Mouse (Mus musculus): ENCODE results near the gene Srgap3.
A peak's percentile ranks its signal among the peaks of the same experiment; 100 is the strongest.

The Srgap3 gene

DNA sequence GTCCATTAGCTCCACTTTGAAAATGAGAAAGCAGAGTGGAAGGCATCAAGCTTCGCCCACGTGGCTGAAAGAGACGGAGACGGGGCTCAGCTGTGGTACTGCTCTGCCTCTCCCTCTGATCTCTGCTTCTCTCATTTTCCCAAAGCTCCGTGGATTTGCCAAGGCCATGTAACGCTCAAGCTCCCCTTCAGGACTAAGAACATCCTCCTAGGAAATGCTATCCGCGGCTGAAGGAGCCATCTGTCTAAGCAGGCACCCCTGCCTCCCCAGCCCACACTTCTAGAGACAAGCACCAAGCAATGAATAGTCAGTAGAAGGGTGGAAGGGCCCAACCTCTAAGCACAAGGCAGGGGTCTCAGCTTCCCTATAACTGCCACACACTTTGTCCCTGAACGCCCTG lies 138.3 kb downstream of the Srgap3 start:
- DNase-seq = no peak

DNA sequence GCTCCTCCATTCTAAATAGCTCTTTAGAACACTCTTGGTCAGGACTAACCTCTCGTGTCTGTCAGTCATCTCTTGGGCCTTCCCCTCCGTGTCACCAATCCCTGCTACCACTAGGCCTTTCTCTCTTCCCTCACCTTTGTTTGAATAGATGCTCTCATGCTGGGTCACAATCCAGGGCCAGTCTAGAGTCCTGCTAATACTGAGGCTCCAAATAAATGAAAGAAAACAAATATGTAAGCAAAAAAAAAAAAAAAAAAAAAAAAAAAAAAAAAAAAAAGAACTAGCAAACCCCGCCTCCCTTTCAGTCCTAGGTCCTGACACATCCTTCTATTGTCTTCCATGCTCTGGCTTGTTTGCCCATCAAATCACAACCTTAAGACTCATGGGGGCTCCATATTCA lies 145.1 kb downstream of the Srgap3 start:
- DNase-seq = no peak

DNA sequence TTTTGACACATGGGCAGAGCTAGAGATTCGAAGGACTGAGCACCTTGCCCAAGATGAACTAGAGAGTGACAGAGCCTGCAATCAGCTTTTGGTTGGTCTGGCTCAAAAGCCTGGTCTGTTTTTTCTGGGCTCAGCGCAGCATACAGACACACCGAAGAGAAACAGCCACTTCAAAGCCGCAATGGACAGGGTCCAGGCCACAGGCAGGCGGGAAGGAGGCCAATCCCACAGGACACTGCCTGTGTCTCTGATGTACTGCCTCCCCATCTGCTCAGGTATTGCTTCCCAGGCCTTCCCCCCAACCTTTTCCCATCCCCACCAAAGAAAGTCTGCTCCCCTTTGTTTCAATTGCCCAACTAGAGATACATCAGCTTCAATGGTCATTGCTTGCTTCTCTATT lies 148.7 kb downstream of the Srgap3 start:
- peak; percentile 97 for DNase-seq

DNA sequence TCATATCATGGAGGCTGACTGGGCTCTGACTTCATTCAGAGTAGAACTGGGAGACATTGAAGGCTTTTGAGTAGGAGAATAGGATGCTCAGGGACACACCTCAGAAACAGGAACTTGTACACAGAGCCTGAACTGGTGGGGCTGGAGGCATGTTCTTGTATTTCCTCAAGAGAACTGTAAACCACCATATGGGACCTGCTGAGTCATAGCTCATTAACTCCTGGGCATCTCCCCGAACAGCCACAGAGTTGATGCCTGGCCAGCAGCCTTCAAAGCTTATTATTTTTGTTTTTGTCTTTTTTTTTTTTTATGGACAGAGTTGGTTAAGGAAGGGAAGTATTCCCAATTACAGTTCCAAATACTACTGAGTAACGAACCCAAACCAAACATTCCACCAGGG lies 150.5 kb downstream of the Srgap3 start:
- DNase-seq = peak; percentile 81

DNA sequence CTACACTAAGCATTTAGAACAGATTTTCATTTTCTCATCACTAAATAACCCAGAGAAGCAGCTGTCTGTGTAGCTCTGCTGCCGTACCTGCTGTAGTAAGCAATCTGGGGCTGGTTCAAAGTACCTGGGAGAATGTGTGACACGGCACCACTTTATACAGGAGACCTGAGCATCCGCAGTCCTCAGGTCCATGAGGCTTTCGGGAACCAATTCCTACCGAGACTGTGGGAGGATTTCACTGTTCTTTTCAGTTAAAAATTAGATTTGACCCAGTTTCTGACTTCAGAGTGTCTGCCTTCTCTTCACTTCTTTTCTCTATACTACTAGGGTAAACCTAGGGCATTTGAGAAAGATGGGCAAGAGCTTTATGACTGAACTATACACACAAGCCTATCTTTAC lies 153.2 kb downstream of the Srgap3 start:
- DNase-seq = no peak

DNA sequence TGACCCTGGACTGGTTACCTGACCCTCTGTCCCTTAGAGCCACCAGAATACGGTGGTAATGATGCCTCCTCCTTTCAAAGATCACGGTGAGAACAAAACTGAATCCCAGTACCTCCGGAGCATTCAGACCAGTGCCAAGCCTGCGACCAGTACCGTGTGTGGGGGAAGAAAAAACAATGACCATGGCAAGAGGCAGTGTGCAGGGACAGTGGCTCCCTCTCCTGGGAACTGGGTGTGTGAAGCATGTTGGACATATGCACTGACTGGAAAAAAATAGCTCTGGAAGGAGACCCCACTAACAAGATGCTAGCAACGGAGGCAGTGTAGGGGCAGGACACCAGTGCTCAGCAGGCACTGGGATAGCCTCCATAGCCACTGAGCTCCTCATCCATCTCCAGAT lies 157.2 kb downstream of the Srgap3 start:
- DNase-seq = peak; percentile 58

DNA sequence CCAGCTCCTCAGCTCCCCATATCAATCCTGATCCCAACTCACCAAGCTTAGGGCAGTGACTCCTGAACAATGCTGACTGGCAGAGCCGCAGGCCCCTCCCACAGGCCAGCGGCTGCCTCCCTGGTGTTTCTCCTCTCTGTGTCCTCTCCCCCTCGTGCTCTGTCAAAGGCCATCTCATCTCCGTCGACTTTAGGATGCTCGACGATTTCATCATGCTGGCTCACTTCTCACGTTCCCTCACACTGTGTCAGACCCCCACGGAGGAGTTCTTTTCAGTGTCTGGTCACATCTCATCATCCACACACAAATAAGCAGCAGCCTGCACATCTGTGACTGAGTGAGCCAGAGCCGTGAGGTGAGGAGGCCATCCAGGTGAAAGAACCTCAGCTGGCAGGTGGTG lies 158.4 kb downstream of the Srgap3 start:
- no peak for DNase-seq

DNA sequence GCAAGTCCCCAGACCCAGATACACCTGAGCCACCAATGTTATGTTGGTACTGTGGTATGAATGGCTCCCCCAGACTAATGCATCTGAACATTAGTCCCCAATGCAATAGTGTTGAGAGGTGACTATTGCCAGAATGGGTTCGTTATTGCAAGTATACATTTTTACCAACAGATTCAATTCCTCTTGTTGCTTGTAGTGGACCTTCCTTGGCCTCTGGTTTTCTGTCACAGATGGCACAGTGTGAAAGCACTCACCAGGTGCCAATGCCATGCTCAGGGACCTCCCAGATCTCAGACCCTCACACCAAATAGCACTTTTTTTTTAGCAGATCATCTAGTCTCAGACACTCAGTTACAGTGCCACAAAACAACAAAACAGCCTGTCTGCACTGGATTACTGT lies 158.9 kb downstream of the Srgap3 start:
- DNase-seq = no peak

DNA sequence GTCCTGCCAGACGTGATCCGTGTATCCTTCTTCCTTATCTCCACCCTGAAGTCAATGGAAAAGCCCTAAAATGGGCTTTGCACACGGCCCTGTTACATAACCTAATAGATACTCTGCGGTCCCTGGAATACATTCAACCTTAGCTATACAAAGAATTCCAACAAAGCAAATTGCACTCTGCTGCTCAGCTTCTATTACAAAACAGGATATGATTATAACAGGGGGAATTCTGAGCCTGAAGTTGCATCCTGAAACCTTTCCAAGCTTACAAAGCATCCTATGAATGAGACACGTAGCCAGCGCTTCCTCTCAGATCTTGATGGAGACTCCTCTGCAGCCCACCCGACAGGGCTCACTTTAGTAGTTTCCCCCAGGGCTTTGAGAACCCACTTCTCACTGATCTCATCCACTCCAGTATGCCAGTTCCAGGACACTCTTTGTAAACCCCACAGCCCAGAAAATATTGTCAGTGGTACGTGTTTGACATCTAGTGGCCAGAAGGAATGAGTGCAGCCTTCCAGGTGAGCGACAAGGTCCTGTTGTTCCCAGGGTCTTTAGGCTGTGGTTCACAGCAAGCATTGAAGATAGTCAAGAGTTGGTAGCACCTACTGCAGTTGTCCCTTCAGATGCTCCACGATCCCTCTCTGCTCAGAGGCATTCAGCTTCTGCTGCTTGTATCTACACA lies 165.5 kb downstream of the Srgap3 start:
- no peak for DNase-seq

DNA sequence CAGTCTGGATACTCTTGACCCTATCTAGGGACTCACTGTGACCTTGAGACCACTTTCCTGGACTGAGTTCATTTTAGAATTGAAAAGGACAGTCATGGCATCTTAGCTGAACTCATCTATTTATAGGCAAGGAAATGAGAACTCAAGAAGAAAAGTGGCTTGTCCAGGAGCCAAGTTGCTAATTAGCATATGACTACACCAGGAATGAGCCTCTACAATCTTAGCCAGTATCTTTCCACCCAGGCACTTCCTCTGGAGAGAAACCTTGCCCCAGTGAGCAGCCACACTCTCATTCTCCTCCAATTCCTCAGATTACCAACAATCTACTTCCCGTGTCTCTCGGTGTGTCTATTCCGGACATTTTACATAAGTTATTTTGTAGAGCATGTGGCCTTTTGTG lies 168.9 kb downstream of the Srgap3 start:
- no peak for DNase-seq

DNA sequence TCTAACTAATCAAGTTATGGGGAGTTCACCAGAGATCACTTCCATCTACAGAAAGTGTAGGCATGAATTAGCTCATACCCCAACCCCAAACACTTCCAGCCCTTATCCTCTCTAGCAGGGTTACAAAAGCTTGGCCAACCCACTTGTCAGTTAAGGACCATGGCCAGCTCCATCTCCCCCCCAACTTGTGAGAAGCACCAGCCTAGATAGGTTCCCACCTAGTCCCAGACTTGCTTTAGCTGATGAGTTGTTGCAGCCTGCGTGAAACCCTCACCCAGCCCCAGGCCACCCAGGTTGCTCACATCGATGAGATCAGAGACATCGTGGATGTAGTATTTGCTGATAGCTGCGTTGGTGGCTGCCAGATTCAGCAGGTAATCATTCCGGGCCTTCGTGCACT lies 170.3 kb downstream of the Srgap3 start:
- no peak for DNase-seq

DNA sequence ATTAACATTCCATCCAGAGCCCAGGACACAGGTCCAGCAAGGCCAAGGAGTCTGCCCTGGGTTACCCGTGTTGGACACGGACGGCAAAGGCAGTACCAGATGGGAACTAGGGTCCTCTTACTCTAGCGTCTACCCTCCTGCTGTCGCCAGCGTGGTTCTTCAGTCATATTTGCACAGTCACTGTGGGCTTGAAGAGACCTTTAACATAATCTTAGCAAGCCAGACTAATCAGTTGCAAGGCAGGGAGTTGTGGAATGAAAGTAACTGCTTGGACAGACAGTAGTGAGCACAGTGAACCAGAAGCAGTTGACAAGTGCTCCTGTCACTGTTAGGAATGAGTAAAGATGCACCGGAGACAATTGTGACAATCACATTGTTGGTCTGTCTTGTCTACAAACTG lies 173.3 kb downstream of the Srgap3 start:
- DNase-seq = no peak

DNA sequence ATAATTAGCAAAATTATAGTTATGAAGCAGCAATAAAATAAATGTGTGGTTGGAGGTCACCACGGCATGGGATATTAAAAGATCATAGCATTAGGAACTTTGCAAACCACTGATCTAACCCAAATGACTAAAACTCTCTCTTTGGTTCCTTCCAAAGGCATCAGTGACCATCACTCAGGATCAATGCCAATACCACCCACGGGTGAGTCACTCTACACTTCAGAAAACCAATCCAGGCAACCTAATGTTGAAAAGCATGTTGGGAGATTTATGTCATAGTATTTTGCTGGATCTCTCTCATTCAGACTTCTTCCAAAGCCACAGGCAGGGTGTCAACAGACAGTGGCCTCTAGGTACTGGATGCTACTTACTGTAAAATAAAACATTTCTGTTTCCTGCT lies 176.1 kb downstream of the Srgap3 start:
- DNase-seq = no peak

DNA sequence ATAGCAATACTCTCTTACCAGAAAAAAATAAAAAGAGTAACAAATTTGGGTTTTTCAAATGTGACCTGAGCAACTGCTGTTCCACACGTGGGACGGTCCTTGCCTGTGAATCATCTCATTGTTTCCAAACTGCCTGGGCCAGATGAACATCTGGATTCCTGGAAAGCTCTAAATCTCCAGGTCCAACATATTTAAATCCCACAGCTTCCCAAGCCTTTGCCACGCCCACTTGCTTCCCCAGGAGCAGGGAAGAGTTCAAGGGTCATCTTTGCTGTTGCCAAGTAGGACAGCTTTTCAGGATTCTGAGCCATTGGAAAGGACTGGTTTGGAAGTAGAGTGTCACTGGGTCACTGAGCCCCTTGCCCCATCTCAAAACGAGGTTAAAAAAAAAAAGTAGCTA lies 188.5 kb downstream of the Srgap3 start:
- DNase-seq = no peak

DNA sequence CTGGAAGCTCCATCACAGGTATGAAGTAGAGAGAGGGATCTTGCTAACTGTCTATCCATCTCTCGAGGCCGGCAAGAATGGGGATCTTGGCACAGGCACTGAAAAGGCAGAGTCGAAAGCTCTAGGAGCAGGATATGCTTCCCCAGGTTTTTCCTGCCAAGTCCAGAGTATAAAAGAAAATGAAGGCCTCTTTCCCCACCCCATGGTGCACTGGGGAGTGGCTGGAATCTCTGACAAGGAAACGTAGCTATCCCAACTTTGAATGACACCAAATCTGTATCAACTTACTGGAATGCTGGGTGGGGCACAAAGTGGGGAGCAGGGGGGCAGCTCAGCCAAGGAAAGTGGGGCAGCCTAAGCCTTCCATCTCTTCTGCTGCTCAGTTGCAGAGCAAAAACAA lies 190.2 kb downstream of the Srgap3 start:
- DNase-seq = no peak

DNA sequence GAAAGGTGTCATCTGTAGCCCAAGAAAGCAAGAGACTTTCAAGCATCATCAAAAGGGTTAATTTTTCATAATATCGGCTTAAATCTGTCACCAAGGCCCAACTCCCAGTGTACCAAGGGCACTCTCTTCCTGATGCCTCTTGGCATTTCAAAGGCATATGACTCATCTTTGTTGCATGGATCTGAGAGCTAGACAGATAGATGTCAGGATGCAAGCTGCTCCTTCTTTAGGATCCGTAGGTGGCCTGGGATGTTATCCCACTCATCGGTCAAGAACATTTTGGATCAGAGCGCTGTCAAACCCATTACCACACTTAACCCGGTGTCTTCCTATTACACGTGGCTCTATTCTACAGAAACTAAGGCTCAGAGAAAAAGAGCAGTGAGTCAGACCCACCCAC lies 192.1 kb downstream of the Srgap3 start:
- no peak for DNase-seq

DNA sequence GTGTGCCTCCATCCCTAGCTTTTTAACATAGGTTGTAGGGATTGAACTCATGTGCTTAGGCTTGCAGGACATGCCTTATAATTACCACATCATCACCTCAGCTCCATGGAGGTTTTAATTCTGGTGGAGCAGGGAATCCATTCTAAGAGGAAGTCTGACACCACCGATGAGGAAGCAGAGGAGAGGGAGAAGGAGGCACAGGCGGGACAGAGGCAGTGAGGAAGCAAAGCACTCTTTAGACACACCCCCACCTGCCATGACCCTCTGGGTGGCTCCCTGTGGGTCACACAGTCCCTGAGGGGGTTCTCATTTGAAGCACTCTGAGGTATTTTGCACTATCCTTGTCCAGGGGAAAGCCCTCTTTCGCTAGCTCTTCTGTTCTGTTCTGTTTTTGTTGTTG lies 194.5 kb downstream of the Srgap3 start:
- DNase-seq = no peak

DNA sequence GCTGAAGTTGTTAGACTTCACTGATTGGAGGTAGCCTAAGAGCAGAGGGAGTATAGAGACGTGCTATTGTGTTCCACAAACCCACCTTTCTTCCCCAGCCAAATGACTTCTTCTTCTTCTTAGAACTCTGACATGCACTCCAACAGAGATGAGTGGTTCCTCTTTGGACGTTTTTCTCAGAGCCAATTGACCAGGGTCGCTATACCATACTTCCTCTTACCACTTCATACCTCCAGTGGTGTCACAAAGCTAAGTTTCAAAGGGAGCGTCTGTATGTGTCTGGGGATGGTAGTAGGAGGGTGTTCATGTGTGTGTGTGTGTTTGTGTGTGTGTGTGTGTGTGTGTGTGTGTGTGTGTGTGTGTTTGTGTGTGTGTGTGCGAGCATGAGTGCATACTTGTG lies 195.1 kb downstream of the Srgap3 start:
- no peak for DNase-seq

DNA sequence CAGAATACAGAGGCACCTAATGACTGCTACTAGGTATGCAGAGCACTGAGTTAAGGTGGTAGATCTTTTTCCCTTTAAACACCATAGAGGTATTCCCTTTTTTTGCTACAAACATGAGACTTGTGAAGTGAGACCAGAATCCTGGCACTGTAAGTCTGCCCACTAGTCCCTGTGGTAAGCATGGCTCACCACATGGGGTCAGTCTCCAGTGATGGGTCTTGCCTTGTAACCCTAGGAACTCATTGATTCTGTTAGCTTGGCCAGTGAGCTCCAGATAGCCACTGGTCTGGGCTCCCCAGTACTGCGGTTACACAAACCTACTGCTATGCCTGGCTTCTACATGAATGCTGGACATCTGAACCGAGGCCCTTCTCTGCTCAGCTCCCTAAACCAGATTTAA lies 204.8 kb downstream of the Srgap3 start:
- no peak for DNase-seq

DNA sequence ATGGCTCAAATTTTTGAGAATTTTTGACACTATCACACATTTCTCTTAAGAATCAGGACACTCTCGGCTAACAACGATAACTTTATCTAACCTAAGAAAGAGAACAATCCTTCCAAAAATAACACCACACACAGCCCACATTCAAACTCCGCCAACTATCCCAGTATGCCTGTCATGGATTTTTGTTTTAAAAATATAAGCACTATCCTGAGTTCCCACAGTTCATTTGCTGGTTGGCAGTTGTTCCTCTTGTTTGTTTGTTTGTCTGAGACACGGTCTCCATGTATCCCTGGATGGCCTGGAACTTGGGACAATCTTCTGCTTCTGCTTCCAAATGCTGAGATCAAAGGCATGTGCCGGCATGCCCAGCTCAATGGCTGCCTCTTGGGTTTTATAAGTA lies 205.3 kb downstream of the Srgap3 start:
- DNase-seq = no peak

DNA sequence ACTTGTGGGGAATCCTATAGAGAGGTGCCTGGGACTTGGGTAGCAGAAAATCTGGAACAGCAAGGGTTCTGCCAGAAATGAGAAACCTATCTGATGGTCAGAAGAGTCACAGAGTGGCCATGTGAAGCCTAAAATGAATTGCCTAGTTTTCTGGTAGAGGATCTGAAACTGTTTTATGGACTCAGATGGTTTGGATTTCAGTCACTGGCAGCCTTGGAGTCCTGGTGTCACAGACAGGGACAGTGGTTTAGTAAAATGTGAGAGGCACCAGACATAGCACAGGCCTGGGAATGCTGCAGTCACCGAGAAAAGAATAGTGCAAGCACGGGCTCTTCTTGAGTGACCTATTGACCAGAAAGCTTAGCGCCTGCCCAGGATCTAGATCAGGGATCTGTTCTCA lies 207.4 kb downstream of the Srgap3 start:
- DNase-seq = no peak

DNA sequence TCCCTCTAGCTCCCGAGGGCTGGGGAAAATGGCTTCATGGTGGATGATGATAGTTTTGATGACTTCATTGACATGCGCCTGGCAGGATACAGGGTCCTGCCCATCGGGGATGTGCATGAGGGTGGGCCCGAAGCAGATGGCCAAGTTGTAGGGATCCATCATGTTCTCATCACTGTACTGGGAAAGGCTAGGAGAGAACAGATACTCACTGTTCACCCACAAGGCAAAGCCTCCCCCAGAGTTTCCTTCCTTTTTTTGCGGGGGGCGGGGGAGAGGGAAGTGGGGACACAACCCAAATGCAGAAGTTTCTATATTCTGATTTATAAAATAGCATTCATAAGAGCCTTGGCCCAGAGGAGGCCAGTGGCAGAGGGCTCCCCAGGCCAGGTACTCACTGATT lies 208.1 kb downstream of the Srgap3 start:
- no peak for DNase-seq

DNA sequence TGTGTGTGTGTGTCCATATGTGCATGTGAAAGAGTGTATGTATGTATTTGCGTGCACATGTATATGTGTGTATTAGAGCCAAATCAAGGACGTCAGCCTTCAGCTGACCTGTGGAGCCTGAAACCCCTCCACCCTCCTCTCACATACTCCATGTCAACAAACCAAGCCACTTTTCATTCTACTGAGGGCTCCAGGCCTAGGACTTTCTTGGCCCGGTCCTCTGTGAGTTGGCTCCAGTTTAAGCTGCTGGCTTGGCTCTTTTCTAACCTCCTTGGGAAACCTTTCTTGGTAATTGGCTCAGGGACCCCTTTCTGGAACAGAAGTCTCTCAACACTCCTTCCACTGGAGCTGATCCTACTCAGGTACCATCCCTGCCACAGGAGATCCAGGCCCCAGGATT lies 210.6 kb downstream of the Srgap3 start:
- DNase-seq = no peak

DNA sequence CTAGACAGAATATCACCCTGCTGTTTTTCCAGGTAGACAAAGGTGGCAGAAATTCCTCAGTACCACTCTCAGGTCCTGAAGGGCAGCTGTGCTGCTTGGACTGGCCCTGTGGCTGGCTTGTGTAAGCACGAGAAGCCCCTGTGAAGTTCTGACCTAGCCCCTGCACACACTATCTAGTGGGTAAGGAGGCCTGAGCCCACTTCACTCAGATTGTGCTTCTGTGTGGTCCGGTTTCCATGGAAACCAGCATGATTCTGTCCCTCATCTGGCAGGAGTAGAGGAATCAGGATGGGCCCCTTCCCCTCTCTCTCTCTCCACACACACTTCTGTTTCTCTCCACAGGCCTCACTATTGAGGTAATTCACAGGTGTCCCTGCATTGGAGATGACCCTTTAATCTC lies 212.0 kb downstream of the Srgap3 start:
- no peak for DNase-seq

DNA sequence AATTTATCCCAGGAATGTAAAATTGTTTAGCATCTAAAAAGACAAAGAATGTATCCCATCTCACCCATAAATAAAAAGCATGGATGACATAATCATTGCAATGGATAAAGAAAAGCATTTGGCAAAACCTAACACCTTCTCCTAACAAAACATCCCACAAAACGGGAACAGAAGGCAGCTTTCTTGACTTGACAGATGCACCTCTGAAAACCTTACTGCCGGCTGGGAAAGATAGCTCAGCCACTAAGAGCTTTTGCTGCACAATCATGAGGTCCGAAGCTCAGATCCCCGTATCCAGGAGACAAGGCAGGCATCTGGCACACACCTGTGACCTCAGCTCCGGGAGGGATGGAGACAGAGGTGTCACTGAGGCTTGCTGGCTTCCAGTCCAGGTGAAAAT lies 213.1 kb downstream of the Srgap3 start:
- DNase-seq = no peak

DNA sequence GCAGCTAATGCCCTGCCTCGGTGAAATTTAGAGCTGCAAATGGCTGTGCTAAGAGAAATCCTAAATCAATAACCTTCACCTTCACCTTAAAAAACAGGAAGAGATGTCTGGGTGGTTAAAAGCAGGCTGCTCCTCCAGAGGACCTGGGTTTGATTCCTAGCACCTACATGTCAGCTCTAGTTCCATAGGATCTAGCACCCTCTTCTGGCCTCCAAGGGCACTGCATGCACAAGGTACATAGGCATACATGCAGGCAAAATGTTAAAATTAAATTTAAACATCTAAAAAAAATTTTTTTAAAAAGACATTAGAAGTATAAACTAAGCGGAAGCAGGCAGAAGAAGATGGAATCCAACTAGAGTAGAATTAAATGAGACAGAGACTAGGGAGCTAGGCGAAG lies 214.6 kb downstream of the Srgap3 start:
- no peak for DNase-seq

Data from cerebellum, adult 9-11 months (tissue).